Mouse (Mus musculus) liver, postnatal 0 days (tissue): Measurements from ENCODE around the gene Arid3b. TPM values are rescaled to one million over a fixed set of nuclear protein-coding genes. Genes with fewer than 3 reads are reported as not detected.

Experiments used
- ATAC-seq: fragments of 200-750 bp; cut with Nextera tagmentation; 2 replicates; pipeline ENCODE4 v1.8.0; 2017; ENCODE audit warnings: mild to moderate bottlenecking, moderate library complexity
- DNase-seq: peaks from one replicate; pipeline ENCODE4 v3.0.0-alpha.2; 2016
- H3K27ac ChIP-seq: fragments of 300-500 bp; sonication (generic); 2 replicates; pipeline ENCODE4 v1.5.1; 2014; ENCODE audit warnings: antibody characterized with exemption, moderate library complexity, mild to moderate bottlenecking, low read depth
- H3K27me3 ChIP-seq: fragments of 300-500 bp; sonication (generic); 2 replicates; pipeline ENCODE4 v1.6.1; 2014; ENCODE audit warnings: low read length, control low read depth, mixed read lengths; ENCODE audit not compliant: insufficient read depth
- H3K36me3 ChIP-seq: fragments of 300-500 bp; sonication (generic); replicated peaks from 2 replicates; pipeline ENCODE4 v1.6.1; 2014; ENCODE audit warnings: mild to moderate bottlenecking, control low read depth, low read length, moderate library complexity, mixed read lengths; ENCODE audit not compliant: insufficient read depth
- H3K4me1 ChIP-seq: fragments of 300-500 bp; sonication (generic); 2 replicates; pipeline ENCODE4 v1.6.1; 2014; ENCODE audit warnings: antibody characterized with exemption, mild to moderate bottlenecking, control low read depth; ENCODE audit not compliant: insufficient read depth
- H3K4me2 ChIP-seq: fragments of 300-500 bp; sonication (generic); 2 replicates; pipeline ENCODE4 v1.6.1; 2014; ENCODE audit warnings: low read depth, mild to moderate bottlenecking, low read length, moderate library complexity, mixed read lengths
- H3K4me3 ChIP-seq: fragments of 300-500 bp; sonication (generic); 2 replicates; pipeline ENCODE4 v1.5.1; 2014; ENCODE audit warnings: low read depth, low read length
- H3K9ac ChIP-seq: fragments of 300-500 bp; sonication (generic); replicated peaks from 2 replicates; pipeline ENCODE4 v1.6.1; 2014; ENCODE audit warnings: mild to moderate bottlenecking, moderate library complexity
- H3K9me3 ChIP-seq: fragments of 300-500 bp; sonication (generic); 2 replicates; pipeline ENCODE4 v1.6.1; 2016; ENCODE audit warnings: mild to moderate bottlenecking, control low read depth, low read length, mixed read lengths
- CTCF ChIP-seq: sonication (generic); IDR thresholded peaks from 2 replicates; pipeline ENCODE4 v1.5.1; 2016; ENCODE audit warnings: antibody characterized with exemption, low read depth
- EP300 ChIP-seq: IDR thresholded peaks from 2 replicates; pipeline ENCODE4 v1.6.1; 2016; ENCODE audit warnings: antibody characterized with exemption, low read depth, mild to moderate bottlenecking
- WGBS: fragments of 180-500 bp; shearing (Covaris S2); extraction: QIAGEN DNeasy Blood & Tissue Kit; methylation state at CpG from one replicate; pipeline ENCODE4 v1.1.7; 2014; ENCODE audit not compliant: insufficient replicate concordance; 5-methylcytosine and 5-hydroxymethylcytosine counted together
- polyA plus RNA-seq: library from polyadenylated mRNA; unstranded; fragments of >200 nt; fragmentation: Nextera tagmentation; extraction: Ambion mirVana; gene quantifications from 2 replicates; pipeline ENCODE4 v1.2.1, GENCODE M21; 2015

Gene Arid3b
- polyA plus RNA-seq, 1 experiment from 2014 or later, result 4.7 TPM

- Histone ChIP-seq H3K9ac (peak overlapping the region; percentile 53), H3K4me1 (peaks cover 55% of the 10 kb centered on the region), H3K4me3 (peak overlapping the region; percentile 24), H3K27ac (peak overlapping the region; percentile 66), H3K27me3 (no peaks in the 10 kb centered on the region), H3K9me3 (no peaks in the 10 kb centered on the region), H3K36me3 (peaks cover 6% of the 10 kb centered on the region), H3K4me2 (peak overlapping the region; percentile 70)
- WGBS, result 10% methylated on average over 24 of the region's 24 CpGs
- ATAC-seq (peak; percentile 95), DNase-seq (peak; percentile 96)
- TF ChIP-seq CTCF (0 out of 2 replicates have a peak, but pooled peaks have one; percentile 21), EP300 (peak; percentile 27; the same call in 1 of the 2 replicates)
Observed at GRCm38 (mm10) chr9:57831267-57832082, 5.1 kb downstream of the Arid3b start.

DNA sequence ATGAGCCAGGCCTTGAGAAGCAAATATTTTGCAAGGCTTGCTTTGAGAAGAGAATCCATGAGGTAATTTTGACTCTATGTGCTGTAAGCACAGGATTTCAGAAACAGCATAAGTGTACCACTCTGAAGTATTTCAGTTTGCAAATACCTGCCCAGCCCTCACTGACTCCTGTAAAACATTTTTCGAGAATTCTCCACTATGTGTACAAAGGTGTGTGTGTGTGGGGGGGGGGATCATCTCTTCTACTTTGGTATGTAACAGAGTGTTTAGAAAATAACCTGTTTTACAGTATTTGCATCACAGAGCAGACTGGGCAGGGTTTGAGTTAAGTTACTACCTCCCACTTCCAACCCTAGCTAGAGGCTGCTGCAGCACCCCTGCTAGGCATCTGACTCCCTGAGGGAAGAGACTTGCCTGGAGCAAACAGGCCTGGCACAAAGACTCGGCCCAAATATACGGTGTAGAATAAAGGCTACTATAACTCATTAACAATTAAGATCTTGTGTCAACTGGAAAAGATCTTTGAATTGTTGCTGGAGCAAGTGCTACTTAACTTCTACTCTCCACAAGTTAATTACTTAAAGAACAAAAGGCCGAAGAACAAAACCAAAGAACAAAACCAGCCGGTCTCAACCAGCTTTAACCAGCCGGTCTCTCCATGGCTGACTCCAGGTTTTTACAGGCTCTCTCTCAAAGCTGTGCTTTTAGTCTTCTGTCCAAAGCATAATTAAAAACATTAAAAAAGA, 6.6 kb downstream of the Arid3b start:
- H3K9me3 ChIP-seq, result no peaks in the 10 kb centered on the region
- TF ChIP-seq EP300 (no peak), CTCF (no peak)
- no peak overlapping the region for H3K4me3 ChIP-seq
- H3K36me3 ChIP-seq, result peaks cover 10% of the 10 kb centered on the region
- WGBS, result 83% methylated on average over 6 of the region's 6 CpGs
- no peak overlapping the region for H3K9ac ChIP-seq
- H3K4me2 ChIP-seq, result no peak overlapping the region
- H3K27me3 ChIP-seq, result no peaks in the 10 kb centered on the region
- no peak for DNase-seq
- peaks cover 45% of the 10 kb centered on the region for H3K4me1 ChIP-seq
- no peak for ATAC-seq
- no peak overlapping the region for H3K27ac ChIP-seq

DNA sequence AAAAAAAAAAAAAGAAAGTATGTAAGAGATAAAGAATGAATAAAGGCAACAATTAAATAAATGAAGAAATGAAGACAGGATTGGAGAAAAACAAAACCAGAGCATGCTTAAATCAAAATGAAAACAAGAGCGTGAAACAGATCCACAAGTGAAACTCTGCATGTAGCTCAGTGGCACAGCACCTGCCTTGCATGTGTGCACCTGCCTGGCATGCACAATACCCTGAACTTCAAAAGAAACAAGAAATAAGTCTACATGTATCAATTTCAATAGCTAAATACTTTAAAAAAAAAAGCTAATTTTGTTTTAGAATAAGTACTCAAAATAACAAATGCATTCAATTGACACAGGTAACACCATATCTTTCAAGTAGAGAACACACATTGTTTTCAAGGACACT, 13.2 kb downstream of the Arid3b start:
- Histone ChIP-seq H3K4me2 (no peak overlapping the region), H3K9ac (no peak overlapping the region)

GRCm38 (mm10) chr9:57822812-57823211, 13.8 kb downstream of the Arid3b start:
- Histone ChIP-seq H3K4me1 (peaks cover 28% of the 10 kb centered on the region), H3K9ac (no peak overlapping the region), H3K27ac (no peak overlapping the region), H3K27me3 (no peaks in the 10 kb centered on the region), H3K36me3 (0 out of 2 replicates have a peak, but pooled peaks cover 7% of the 10 kb centered on the region), H3K4me3 (no peak overlapping the region), H3K9me3 (no peaks in the 10 kb centered on the region), H3K4me2 (no peak overlapping the region)
- no peak for ATAC-seq
- 53% methylated on average over 13 of the region's 13 CpGs for WGBS
- TF ChIP-seq EP300, result no peak
- no peak for TF ChIP-seq CTCF
- no peak for DNase-seq

More for the DNA sequence above, 13.2 kb downstream of the Arid3b start:
- TF ChIP-seq CTCF, result no peak
- no peak for TF ChIP-seq EP300
- H3K4me3 ChIP-seq, result no peak overlapping the region
- H3K4me1 ChIP-seq, result peaks cover 29% of the 10 kb centered on the region
- no peaks in the 10 kb centered on the region for H3K9me3 ChIP-seq
- H3K36me3 ChIP-seq, result 0 out of 2 replicates have a peak, but pooled peaks cover 7% of the 10 kb centered on the region
- H3K27ac ChIP-seq, result no peak overlapping the region
- ATAC-seq (no peak), DNase-seq (no peak)
- H3K27me3 ChIP-seq, result no peaks in the 10 kb centered on the region
- WGBS, result 90% methylated on average over 1 of the region's 1 CpGs

DNA sequence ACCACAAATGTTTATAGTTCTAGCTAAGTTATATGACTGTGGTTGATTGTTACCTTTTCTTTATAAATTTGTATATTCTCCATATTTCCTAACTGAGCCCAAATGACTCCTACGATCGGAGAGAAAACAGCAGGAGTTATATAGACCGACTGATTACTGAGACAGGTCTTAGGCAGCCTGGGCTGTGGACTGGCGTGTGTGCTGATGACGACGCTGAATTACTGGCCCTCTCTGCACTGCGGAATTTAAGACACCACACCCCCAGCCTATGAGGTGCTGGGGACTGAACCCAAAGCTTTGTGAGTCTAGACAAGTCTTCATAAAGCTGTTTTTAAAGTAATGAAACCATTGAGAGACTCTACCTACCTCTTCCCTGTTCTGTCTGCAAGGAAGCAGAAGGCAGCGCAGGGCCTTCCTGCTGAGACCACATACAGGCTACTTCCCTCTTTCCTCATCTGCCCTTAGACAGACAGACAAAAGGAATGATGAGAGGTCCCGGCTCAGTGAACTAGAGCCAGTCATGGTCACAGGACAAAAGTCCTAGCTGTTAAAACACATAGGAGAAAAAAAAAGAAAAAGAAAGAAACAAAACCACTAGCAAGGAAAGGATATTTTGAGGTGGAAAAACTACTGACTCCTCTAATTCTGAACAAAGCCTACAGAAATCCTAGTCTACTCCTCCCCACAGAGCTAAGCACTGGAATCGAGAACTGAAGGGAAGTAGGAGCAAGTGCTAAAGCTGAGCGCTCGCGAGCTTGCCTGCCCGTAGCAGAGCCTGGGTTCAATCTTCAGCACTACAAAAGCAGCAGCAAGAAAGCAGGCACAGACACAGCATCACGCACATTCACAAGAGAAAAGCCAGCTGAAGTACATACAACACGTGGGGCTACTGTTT, 16.2 kb downstream of the Arid3b start:
- ATAC-seq (no peak), DNase-seq (no peak)
- no peak overlapping the region for H3K4me3 ChIP-seq
- WGBS, result 35% methylated on average over 16 of the region's 16 CpGs
- no peaks in the 10 kb centered on the region for H3K27me3 ChIP-seq
- H3K9me3 ChIP-seq, result no peaks in the 10 kb centered on the region
- peaks cover 23% of the 10 kb centered on the region for H3K4me1 ChIP-seq
- TF ChIP-seq CTCF (no peak), EP300 (no peak)
- H3K9ac ChIP-seq, result no peak overlapping the region
- peak overlapping the region; percentile 22 for H3K4me2 ChIP-seq
- H3K27ac ChIP-seq, result peak overlapping the region; percentile 49; the same call in 1 of the 2 replicates
- H3K36me3 ChIP-seq, result 0 out of 2 replicates have a peak, but pooled peaks cover 3% of the 10 kb centered on the region
